Mouse (Mus musculus) liver, adult 2 months (tissue): ENCODE measurements around the gene Larp1b.
A peak's percentile ranks its signal among the peaks of the same experiment; 100 is the strongest.

ENCODE experiments used
- CTCF ChIP-seq: fragments of 200-500 bp; IDR thresholded peaks from 2 replicates; pipeline ENCODE4 v1.5.1; 2011; ENCODE audit warnings: low read depth, low read length, control low read depth
- POLR2A ChIP-seq: fragments of 200-500 bp; IDR thresholded peaks from 2 replicates; pipeline ENCODE4 v1.6.1; 2011; ENCODE audit warnings: low read length, control low read depth; ENCODE audit not compliant: insufficient read depth; ENCODE audit errors: extremely low read depth

DNA sequence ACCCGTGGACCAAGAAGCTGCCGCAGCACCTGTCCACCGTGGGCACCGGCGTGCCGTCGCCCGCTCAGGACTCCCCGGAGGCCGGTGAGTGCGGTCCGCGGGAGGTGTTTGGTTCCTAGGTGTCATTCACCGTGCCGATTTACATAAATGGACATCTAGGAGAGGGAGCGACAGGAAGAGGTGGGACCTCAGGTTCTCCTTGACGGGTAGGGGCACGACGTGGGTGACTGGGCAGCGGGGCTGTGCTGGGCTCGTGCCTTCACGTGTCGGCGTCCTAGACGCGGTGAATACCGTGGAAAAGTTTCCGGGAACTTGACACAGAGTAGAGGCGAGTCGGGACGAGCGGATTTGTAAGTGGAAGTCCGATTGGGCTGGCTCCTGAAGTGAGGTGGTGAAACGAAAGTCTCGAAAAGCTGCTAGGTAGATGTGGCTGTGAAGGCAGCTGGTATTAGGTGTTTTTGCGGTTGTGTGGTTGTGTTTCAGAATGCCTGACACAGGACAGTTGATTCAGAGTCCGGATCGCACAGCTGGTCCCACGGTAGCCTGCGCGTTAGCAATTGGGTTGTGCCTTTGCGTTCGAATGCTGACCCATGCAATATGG, 1.1 kb downstream of the Larp1b start:
- TF ChIP-seq CTCF (no peak), POLR2A (0 out of 2 replicates have a peak, but pooled peaks have one; percentile 70)
